Mouse (Mus musculus): Measurements from ENCODE around the gene Btbd35f18.
"Not testable (repeated sequence)": the region's sequence is repeated elsewhere in the genome, so short reads cannot be mapped to it uniquely, and the experiment has no call there.

GRCm38 (mm10) chrX:3699933-3700332 is at the start of gene Btbd35f18:
- not testable (repeated sequence) for TF ChIP-seq CTCF (IDR thresholded peaks at IDR 0.05; ENCODE audit: borderline replicate concordance, insufficient read depth, low read length); POLR2A (IDR thresholded peaks at IDR 0.05; ENCODE audit: low read depth, low read length)
